Mouse (Mus musculus): ENCODE data around the gene Pnkd.

DNA sequence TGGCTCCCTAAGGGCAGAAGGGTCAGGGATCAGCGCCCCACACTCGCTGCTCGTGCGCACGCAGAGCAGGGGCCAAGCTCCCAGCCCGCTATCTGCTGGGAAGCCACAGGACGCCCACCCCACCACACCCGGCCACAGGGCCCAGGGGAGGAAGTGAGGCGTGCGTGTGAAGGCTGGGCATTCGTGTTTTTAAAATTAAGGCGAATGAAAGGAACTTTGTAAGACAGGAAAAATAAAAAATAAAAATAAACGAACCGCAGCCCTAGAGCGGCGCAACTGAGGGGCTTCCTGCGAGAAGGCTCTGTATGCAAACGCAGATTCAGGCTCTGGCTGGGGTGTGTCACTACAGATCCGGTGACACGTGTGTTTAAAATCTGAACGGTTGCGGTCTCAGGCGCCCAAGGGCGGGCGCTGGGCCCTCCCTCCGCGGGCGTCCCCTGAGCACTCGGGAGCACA lies 105.1 kb downstream of the Pnkd start:
- no peak for TF ChIP-seq CTCF (IDR thresholded peaks at IDR 0.05 in 2 of 3, conservative IDR thresholded peaks at IDR 0.05 in 1 of 3; ENCODE audit: control insufficient read depth in 1 of 3, insufficient read depth in 1 of 3, low read depth in 2 of 3, low read length in 3 of 3, poor library complexity in 1 of 3, severe bottlenecking in 1 of 3)
- TF ChIP-seq POLR2A (IDR thresholded peaks at IDR 0.05; ENCODE audit: control insufficient read depth in 1 of 2, insufficient read depth in 1 of 2, low read depth in 1 of 2, low read length in 2 of 2, poor library complexity in 1 of 2), result peak in 1 of 2 experiments; percentile 42; a peak in 1 of 4 replicates
- TF ChIP-seq TAL1 (IDR thresholded peaks at IDR 0.05; ENCODE audit: low read length), result no peak

Data from MEL (cell line).